Mouse (Mus musculus) E14TG2a.4 (cell line): ENCODE measurements around the gene Telo2.
A peak's percentile ranks its signal among the peaks of the same experiment; 100 is the strongest.
"Not testable (repeated sequence)": the region's sequence is repeated elsewhere in the genome, so short reads cannot be mapped to it uniquely, and the experiment has no call there.

Source experiments
- H3K27me3 ChIP-seq: 2 replicates; pipeline ENCODE4 v1.6.1; 2014; ENCODE audit warnings: low read length, control low read depth; ENCODE audit not compliant: insufficient read depth
- H3K36me3 ChIP-seq: 2 replicates; pipeline ENCODE4 v1.6.1; 2014; ENCODE audit warnings: low read length, control low read depth; ENCODE audit not compliant: insufficient read depth
- H3K4me1 ChIP-seq: replicated peaks from 2 replicates; pipeline ENCODE4 v1.6.1; 2014; ENCODE audit warnings: low read depth, low read length, control low read depth
- H3K4me3 ChIP-seq: replicated peaks from 2 replicates; pipeline ENCODE4 v1.5.1; 2014; ENCODE audit warnings: mild to moderate bottlenecking, low read length
- H3K9me3 ChIP-seq: 2 replicates; pipeline ENCODE4 v1.6.1; 2014; ENCODE audit warnings: low read length, control low read depth
- CTCF ChIP-seq: conservative IDR thresholded peaks from 2 replicates; pipeline ENCODE4 v1.5.1; 2014; ENCODE audit warnings: low read length
- NANOG ChIP-seq: IDR thresholded peaks from 2 replicates; pipeline ENCODE4 v1.6.1; 2014; ENCODE audit warnings: borderline replicate concordance, low read length, mixed read lengths
- POU5F1 ChIP-seq: IDR thresholded peaks from 2 replicates; pipeline ENCODE4 v1.6.1; 2014; ENCODE audit warnings: low read length, borderline replicate concordance

Telo2 gene

DNA sequence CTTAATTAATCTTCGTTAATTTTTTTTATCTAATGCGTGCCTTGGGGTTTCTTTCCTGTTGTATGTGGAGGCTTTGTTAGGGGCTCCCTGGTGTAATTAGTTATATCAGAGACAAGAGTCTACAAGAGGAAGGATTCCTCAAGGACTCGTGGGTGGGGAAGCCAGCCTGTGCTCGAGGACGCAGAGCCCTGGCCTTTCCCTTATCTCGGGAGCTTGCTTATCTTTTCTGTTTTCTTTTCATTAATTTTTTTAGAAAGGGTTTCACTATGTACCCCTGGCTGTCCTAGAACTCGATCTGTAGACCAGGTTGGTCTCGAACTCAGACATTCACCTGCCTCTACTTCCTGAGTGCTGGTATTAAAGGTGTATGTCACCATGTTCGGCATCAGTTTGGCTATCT lies 11.9 kb upstream of the Telo2 start:
- Histone ChIP-seq H3K36me3 (no peaks in the 10 kb centered on the region), H3K27me3 (peaks cover 5% of the 10 kb centered on the region; the same call in 1 of the 2 replicates), H3K9me3 (no peaks in the 10 kb centered on the region), H3K4me3 (no peak overlapping the region), H3K4me1 (peaks cover 5% of the 10 kb centered on the region; the same call in 1 of the 2 replicates)
- TF ChIP-seq CTCF (no peak), NANOG (no peak), POU5F1 (no peak)

DNA sequence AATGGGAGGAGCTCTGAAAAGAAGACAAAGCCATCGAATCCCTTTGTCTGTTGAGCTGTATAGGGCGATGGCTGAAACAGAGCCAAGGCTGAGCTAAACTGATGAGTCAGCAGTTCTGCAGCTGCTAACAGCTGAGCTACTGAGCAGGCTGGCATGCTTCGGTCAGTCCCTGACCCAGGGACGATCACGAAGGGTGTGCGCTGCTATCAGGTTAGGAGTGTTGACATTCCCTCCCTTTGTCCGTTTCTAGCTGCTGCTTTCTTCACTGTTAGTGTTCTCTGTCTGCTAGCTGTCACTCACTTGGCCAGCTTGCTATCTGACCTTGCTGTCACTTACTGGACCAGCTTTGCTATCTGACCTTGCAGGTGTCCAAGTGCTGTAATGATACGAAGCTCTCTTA lies 11.3 kb upstream of the Telo2 start:
- H3K27me3 ChIP-seq: peaks cover 7% of the 10 kb centered on the region; the same call in 1 of the 2 replicates
- H3K9me3 ChIP-seq: no peaks in the 10 kb centered on the region
- peaks cover 4% of the 10 kb centered on the region; the same call in 1 of the 2 replicates for H3K4me1 ChIP-seq
- H3K4me3 ChIP-seq: no peak overlapping the region
- no peaks in the 10 kb centered on the region for H3K36me3 ChIP-seq
- no peak for TF ChIP-seq CTCF
- TF ChIP-seq NANOG: no peak
- TF ChIP-seq POU5F1: no peak

DNA sequence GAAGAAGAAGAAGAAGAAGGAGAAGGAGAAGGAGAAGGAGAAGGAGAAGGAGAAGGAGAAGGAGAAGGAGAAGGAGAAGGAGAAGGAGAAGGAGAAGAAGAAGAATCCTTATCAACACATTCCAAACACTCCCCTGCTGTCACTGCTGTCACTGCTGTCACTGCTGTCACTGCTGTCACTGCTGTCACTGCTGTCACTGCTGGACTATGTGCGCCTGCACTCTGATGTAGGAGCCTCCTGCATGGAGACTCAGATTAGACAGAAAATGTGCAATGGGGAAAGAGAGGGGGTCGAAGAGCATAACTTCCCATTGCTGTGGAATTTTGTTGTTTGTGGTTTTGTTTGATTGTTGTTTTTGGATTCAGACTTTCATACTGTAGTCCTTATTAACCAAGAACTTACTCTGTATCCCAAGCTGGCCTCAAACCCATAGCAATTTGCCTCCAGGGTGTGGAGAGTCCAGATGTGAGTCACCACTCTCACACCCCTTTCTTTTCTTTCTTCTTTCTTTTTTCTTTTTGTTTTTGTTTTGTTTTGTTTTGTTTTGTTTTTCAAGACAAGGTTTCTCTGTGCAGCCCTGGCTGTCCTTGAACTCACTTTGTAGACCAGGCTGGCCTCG lies 9.8 kb upstream of the Telo2 start:
- H3K36me3 ChIP-seq, H3K4me1 ChIP-seq, H3K9me3 ChIP-seq, H3K4me3 ChIP-seq: not testable (repeated sequence)
- H3K27me3 ChIP-seq: peaks cover 10% of the 10 kb centered on the region

DNA sequence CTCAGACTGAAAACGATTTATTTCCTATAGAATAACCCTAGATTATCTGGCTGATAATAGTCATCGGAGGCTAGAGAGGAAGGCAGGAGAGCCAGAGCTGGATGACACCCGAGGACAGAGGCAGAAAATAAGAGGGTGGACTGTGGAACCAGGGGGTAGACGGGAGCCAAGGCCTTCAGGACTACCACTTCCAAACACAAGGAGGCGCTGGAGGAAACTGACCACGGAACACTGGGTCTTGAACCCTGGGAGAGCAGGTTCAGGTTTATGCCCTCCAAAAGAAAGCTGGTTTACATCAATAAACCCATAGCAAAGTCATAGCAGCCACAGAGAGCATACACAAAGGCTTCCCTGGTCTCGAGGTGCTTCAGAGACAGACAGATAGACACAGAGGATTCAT lies 8.2 kb upstream of the Telo2 start:
- H3K27me3 ChIP-seq: peaks cover 14% of the 10 kb centered on the region
- H3K4me1 ChIP-seq: peaks cover 4% of the 10 kb centered on the region; the same call in 1 of the 2 replicates
- no peak overlapping the region for H3K4me3 ChIP-seq
- H3K36me3 ChIP-seq: no peaks in the 10 kb centered on the region
- H3K9me3 ChIP-seq: no peaks in the 10 kb centered on the region
- TF ChIP-seq NANOG (no peak), POU5F1 (no peak), CTCF (peak; percentile 66)

DNA sequence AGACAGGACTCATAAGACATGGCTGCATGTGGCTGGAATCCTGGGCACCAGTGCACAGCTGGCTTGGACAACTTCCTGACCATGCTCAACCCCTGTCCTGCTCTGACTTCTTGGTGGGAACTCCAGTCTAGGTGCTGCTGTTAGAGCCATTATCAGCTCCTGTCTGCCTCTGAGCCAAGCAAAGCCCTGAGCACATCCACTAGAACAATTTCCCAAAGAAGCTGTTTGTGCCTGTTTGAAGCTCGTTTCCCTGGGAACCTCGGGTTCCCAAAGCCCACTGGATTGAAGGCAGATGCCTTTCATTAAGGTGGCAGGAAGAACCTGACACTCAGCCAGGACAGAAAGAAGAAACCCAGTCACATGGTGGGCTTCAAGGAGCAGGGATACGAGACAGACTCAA lies 4.6 kb upstream of the Telo2 start, which contains the start of gene Ptx4:
Gene Ptx4, plus strand, starts transcription at position 355 of the 400 bp plus-strand sequence.
- peaks cover 14% of the 10 kb centered on the region for H3K27me3 ChIP-seq
- no peak within 1 kb of the TSS for H3K4me3 ChIP-seq
- no peaks in the 10 kb centered on the region for H3K9me3 ChIP-seq
- TF ChIP-seq CTCF (no peak), NANOG (no peak), POU5F1 (no peak)
- no peaks in the 10 kb centered on the region for H3K36me3 ChIP-seq
- peaks cover 15% of the 10 kb centered on the region for H3K4me1 ChIP-seq

DNA sequence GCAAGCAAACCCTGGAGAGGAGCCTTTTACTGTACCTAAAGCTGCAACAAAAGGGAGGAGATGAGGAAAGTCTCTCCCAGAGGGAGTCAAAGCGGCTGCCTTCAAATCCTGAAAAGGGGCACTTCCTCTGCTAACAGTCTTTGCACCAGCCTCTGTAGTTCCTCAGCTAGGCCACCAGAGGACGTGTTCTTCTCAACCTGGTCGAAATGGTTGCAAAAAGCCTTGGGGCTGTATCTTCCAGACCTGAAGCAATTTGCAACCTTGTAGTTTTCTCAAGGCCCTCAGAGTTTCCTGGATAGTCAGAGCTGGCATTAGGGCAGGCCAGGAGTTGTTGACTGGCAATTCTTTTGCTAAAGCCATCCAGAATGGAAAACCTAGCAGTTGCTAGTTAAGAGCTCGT lies 1.5 kb upstream of the Telo2 start:
- peaks cover 26% of the 10 kb centered on the region for H3K36me3 ChIP-seq
- peaks cover 24% of the 10 kb centered on the region for H3K4me1 ChIP-seq
- no peak for TF ChIP-seq POU5F1
- peak; percentile 100 for TF ChIP-seq CTCF
- no peak overlapping the region for H3K4me3 ChIP-seq
- H3K27me3 ChIP-seq: peaks cover 8% of the 10 kb centered on the region
- no peaks in the 10 kb centered on the region for H3K9me3 ChIP-seq

DNA sequence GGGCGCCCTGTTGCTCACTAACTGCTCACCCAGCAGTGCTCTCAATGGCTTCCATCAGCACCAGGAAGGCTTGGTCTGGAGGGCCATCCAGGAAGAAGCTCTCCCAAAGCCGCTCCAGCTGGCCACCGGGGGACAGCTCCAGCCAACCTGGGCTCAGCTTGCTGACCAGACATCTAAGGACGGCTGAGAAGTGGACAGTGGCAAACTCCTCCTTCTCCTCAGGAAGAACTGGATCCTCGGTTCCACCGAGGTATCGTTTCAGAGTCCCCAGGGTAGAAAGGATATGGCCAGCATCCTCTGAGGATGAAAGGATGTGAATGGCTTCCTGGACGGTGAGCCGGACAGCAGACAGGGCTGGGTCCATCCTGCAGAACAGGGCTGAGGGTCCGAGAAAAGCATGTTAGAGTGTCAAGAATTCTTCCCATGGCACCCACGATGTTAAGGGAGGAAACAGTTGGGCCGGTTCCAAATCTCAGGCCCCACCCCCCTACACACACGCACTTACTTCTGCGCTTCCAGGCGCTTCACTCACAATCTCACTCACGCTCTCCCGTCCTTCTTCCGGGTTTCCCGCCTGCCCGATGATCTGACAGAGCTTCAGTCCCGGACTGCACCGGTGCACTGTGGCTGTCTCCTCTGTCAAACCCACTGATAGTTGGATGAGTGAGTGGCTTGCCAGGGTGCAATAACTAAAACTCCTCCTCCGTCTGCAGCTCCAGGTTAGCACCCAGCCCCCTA lies 690 bp downstream of the Telo2 start:
- peaks cover 24% of the 10 kb centered on the region for H3K4me1 ChIP-seq
- TF ChIP-seq NANOG (no peak), POU5F1 (no peak), CTCF (no peak)

DNA sequence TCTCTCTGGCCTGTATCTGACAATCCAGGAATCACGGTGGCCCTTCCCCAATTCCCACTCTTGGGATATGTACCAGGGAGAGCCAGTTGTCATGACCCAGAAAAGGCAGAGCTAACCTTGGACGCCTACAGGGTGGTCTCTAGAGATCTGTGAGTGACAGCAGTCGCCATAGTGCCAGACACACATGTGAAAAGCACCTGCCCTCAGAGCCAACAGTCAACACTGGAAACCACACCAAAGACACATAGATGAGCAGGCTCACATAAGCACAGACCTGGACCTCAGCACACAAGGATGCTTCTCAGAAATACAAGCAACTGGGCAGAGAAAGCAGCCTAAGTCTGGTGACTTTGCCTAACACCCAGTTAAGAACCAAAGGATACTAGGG lies 3.4 kb downstream of the Telo2 start:
- H3K4me3 ChIP-seq: no peak overlapping the region
- no peaks in the 10 kb centered on the region for H3K9me3 ChIP-seq
- H3K27me3 ChIP-seq: no peaks in the 10 kb centered on the region
- peaks cover 24% of the 10 kb centered on the region for H3K4me1 ChIP-seq
- peaks cover 70% of the 10 kb centered on the region for H3K36me3 ChIP-seq
- no peak for TF ChIP-seq NANOG
- no peak for TF ChIP-seq POU5F1
- no peak for TF ChIP-seq CTCF

More for the DNA sequence above, 690 bp downstream of the Telo2 start:
- Histone ChIP-seq H3K9me3 (no peaks in the 10 kb centered on the region), H3K27me3 (no peaks in the 10 kb centered on the region), H3K36me3 (peaks cover 48% of the 10 kb centered on the region), H3K4me3 (peak overlapping the region; percentile 92)
